Mouse (Mus musculus): Measurements from ENCODE around the gene Msmp.

Msmp gene

DNA sequence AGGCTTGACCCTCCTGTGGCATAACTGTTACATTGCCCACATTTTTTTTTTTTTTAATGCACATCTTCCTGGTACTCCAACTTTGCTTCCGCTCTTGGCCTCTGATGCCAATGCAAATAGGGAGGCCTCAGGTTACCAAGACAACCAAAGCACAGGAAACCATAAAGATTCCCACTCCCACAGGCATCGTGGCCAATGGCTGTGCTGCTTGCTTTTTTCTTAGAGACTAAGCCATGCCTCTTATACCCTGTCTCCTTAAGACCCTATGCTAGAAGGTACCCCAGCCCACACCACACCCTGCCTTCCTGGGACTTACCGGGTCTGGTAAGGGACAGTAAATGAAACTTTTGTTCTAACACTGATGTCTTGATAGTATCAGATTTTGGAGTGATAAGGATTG, 9.2 kb upstream of the Msmp start:
- no peak for DNase-seq (ENCODE audit: low spot score)

DNA sequence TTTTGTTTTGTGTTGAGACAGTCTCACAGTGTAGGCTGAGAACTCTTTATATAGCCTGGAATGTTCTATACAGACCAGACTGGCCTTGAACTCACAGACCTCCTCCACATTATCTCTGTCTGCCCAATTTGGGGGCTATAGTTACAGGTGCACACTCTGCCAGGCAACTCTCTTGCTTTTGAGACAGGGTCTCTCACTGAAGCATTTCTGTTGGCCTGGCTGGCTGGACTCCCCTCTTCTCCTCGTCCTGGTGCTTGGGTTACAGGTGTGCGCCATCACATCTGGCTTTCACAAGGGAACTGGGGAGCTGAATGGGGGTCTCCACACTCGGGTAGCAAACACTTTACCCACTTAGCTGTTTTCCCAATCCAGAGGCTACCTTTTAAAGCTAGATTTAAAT, 7.7 kb upstream of the Msmp start:
- DNase-seq (ENCODE audit: low spot score): no peak

DNA sequence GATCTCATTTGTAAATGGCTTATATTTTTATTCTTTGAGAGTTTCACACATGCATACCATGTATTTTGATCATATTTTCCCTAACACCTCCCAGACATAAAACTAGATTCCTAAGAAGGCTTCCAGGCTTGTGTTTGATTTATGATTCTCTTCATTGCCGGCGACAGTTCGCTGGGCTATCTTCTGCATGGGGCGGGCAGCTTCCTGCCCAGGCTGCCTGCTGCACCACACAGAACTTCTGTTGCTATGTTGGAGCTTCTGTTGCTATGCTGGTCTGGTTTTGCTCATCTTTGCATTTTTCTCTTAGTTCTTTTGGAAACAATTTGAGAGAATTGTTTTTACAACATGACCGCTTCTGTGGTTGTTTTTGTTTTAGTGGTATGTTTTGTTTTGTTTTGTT, 7.2 kb upstream of the Msmp start:
- no peak for DNase-seq (ENCODE audit: low spot score)

DNA sequence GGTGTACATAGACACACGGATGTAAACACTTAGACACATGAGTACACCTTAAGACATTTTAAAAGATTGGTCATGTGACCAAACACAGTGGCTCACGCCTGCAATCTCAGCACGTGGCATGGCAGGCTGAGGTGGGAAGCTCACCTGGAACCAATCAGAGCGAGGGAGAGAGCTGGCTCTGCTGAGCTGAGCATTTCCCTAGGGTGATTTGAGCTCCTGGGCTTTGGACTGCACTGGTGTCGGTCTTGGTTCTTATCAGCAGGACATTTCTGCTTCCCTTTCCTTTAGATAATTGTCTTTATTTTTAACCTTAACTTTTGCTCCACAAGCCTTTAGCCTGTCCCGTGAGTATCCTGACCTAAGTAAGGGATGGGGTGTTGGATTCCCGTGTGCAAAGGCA, 3.4 kb upstream of the Msmp start:
- DNase-seq (ENCODE audit: low spot score): no peak

DNA sequence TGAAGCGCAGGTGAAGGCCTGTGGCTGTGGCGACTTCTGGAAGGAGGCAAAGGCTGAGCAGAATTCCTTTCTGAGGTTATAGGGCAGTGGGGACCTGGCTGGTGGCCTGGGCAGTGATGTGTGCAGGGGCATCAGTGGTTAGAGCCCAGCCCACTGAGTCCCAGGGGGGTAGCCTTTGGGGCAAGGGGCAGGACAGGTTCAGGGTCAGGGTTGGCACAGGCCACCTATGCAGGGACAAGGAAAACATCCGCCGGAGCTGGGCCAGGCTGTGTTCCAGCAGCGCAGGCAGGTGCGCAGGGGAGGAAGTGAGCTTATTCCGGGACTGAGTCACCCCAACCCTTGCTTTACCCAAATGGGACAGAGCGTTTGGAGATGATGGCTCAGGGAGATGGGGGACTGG, 2.1 kb upstream of the Msmp start:
- no peak for DNase-seq (ENCODE audit: low spot score)

DNA sequence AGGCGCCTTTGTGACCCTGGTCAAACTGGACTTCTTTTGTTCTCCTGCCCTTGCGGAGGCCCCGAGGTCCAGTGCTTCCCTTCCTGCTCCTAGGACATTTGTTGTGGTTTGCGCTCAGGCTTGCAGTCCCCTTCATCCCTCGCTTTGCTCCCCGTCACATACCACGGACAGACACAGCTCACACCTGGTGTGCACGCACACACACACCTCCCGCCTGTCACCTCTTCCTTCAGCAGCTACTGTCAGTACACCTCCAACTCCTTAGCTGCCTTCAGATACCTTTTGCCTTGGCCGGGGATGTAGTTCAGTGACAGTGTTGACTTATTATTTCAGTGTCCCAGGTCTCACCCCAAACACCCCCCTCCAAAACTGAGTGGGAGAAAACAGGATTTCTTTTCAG, 1.4 kb upstream of the Msmp start:
- no peak for DNase-seq (ENCODE audit: low spot score)

DNA sequence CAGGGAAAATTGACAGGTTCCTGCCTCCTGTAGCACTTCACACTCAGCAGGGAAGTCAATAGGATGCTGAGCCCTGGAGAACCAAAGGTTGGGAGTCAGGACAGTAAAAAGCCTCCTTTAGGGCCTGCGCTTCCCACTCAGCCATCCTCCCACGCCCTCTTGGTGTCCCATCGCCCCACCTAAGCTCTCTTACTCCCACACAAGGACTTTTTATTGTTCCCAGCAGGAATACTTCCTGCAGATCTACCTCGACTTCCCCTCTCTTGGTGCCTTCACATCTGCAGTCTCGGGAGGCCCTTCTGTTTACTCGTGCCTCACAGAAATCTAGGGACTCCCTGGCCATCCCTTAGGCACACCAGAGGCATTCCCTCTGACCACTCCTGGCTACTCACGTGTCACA, 873 bp downstream of the Msmp start:
- DNase-seq (ENCODE audit: low spot score): no peak

DNA sequence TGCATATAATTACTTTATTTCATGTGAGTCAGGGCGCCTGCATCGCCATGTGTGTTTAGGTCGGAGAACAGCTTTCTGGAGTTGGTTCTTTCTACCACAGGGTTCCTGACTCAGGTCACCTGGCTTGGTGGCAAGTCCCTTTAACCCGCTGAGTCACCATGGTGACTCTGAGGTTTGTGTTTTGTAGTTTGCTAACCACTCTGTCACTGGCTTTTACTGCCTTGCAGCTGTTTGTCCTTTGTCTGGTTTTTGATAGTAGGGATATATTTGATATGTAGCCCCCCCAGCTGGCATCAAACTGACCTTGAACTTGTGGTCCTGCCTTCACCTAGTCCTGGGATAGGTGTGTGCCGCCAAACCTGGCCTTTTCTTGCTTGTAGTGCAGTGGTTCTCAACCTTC, 2.1 kb downstream of the Msmp start:
- no peak for DNase-seq (ENCODE audit: low spot score)

DNA sequence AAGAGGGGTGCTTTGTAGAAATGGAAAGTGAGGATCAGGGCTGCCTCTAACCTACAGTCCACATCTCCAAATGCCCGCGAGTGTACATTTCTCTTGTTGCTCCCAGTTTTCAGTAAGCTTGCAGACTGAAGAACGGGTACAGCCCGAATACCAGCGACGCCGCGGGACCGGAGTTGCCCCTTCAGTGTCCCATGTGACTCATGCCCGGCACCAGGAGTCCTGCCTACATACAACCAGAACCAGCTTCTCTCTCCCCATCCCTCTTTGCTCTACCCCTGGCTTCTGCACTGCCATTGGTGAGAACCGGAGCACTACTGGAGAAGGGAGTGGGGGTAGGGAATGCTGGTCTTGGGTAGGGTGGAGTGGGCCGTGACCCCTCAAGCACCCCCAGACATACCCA, 2.9 kb downstream of the Msmp start:
- no peak for DNase-seq (ENCODE audit: low spot score)

DNA sequence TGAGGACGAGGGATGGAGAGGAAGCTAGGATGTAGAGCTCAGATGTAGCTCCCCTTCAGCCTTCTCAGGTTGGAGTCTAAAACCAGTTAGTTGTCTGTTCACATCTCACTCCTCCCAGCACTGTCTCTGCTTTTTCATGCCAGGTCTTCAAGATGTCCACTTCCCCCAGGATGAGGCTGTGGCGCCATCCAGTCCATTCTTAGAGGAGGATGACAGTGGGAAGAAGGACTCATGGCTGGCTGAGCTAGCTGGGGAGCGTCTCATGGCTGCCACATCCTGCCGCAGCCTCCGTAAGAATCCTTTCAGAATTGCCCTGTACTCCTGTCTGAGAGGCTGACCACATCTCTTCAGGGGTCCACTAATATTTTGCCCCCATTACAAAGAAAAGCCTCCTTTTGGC, 3.6 kb downstream of the Msmp start:
- no peak for DNase-seq (ENCODE audit: low spot score)

DNA sequence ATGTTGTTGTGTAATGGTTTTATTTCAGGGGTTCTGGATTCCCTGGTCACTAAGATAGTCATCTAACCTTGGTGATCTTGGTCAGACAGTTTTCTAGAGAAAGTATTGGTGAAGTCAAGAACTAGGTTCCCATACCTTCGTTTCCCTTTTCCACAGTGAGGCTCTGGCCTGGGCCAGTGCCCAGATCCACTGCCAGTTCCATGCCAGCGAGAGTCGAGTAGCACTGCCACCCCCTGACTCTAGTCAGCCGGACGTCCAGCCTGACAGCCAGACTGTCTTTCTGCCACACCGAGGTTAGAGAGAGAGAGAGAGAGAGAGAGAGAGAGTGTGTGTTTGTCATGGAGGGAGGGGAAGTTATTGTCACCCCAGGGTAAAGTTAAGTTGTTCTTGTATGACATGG, 4.6 kb downstream of the Msmp start:
- DNase-seq (ENCODE audit: low spot score): no peak

DNA sequence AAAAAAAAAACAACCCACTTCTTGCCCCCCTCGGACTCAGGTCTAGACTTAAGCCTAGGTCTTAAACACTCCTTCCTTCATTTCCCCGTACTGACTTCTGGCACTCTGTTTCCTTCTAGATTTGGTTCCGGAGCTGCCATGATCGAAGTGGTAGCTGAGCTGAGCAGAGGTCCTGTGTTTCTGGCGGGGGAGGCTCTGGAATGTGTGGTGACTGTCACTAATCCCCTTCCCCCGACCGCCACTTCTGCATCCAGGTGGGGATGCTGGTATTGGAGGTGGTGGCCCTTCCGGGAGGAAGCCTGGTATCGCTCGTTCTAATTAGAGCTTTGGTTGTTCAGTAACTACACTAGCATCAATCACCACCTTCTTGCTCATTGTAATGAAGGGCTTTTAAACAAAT, 5.0 kb downstream of the Msmp start:
- no peak for DNase-seq (ENCODE audit: low spot score)

DNA sequence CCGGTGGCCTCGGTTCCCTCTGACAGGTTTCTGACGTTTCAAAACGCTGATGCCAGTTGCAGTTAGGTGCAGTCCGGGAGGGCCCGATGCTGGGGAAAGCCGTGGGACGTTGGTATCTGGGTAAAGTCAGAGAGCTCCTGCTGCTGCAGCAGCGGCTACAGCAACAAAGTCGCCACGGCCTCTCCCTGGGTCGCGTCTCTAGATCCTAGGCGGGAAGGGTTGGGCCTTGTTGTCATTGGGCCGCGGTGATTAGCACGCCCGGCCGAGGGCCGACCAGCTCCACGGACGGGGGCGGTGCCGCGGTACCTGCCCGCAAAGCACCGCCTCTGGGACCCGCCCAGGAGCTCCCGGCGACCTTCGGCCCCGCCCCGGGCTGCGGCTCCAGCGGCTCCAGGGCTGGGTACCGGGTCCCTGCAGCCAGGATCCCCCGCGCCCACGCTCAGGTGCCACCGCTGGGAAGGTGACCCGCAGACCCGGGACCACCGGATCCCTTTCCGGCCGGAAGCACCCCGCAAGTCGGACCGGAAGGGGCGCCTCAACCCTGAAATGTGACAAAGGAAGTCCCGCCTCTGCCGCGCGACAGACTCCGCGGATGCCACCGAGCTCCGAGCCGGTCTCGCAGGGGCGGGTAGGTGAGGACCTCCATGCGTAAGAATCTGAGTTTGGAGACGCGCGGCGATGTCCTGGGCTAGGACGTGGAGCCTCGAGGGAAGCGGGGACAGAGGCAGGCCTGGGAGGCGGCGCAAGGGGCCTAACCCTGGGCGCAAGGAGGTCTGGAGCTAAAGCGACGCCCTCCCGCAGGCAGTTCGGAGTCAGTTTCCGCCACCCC, 5.7 kb downstream of the Msmp start, which contains the start of the genes Rgp1 and Gba2:
Rgp1 (plus strand) TSS at position 340 of the 829 bp plus-strand sequence.
Gba2 (minus strand) TSS at position 498 of the 829 bp plus-strand sequence.
- DNase-seq (ENCODE audit: low spot score): peak; percentile 46

DNA sequence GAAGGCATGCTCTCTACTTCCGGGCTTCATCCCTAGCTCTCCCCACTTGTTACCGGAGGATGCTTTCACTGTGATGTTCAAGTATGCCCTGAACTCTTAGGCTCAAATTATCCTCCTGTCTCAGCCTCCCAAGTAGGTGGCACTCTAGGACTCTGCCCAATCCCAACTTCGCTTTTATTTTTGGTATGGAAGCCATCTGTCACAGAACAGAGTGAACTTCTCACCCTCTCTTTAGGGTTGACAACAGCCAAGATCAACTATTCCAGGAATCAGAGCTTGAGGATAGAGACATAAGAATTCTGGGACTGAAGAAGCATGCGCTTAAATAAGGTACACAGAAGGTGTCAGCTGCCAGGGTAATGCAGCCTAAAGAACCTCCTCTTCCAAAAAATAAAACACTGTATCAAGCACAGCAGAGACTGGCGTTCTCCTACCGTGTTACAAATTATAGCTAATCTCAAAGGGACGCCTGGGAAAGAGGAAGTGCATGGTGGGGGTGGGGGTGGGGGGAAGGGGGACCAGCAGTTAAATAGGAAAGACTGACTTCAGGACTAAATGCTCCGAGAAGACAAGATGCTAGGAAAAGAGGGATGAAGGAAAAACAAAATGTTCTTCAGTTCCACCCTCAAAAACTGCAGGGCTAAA, 6.9 kb downstream of the Msmp start:
- DNase-seq (ENCODE audit: low spot score): no peak

DNA sequence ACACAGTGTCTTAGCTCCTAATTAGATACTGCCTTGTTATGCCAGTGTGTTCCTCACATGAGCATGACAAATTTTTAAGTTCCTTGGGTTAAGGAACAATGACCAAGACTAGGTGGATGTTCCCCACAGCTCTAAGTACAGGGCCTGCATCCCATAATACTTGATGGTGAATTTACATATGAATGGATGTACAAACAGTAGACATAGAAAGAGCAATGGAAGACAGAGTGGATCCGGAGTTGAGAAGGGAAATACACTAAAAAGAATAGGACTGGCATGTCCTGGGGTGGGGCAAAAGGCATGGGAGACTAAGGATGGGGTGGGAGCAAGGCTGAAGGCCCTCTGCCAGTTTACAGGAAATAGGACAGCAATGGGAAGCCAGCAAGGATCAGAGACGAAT, 8.9 kb downstream of the Msmp start:
- no peak for DNase-seq (ENCODE audit: low spot score)

DNA sequence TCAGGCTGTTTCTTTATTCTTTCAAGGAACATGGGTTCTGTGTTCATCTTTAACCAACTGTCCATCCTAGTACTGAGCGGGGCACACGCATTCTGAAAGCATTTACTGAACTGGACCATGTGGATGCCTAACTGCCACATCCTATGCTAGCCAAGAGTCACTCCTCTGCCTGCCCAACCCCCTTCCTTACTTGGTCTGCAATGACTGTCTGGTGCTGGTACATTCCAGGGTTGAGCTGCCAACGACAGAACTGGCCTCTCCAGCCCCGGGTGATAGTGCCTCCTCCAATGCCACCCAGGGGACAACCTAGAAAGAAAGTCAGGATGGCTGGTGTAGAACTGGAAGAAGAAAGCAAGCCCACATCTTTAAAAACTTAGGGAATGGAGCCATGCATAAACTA, 10.7 kb downstream of the Msmp start:
- DNase-seq (ENCODE audit: low spot score): no peak

DNA sequence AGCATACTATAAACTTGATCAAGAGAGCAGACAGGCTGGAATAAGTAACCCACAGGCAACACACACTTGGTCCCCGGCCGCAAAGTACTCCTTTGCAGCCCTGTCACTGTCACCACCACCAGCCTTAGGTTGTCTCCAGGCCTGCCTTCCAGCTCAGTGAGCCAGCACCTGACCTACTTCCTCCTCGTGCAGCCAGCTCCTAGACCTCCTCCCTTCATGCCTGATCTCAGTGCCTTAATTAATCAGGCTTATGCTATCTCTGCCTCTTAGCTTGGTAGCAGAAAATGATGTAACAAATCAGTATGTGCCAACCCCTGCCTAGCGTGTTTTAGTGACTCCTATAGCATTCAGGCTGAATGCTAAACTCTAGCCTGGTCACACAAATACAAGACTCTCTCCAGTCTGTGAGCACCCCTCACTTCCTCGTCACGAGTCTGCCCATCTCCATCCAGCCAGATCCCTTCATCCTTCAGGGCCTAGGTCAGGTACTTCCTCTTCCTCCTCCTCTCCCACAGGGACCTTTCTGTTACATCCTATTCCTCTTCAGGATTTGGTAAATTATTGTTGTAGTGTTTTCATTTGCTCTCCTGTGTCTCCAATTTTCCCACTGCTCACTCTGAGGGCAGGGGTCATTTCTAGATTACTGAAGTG, 12.8 kb downstream of the Msmp start:
- DNase-seq (ENCODE audit: low spot score): no peak

DNA sequence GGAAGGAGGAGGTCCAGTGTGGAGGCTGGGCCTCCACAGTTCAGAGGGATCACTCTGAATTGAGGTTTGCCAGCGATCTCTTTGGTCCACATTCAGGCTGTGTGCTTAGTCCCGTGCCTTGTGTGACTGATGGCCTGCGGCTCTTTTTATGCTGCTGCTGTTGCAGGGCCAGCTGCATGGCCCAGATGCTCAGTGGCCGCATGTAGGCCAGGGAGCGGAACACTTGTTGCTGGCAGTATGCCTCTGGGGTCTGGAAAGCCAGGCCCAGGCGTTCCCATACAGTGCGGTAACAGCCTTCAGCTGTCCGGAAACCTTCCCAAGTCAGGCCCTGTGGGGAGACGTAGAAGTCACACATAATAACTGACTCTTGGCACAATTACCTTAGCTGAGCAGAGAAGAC, 17.2 kb downstream of the Msmp start:
- DNase-seq (ENCODE audit: low spot score): no peak

DNA sequence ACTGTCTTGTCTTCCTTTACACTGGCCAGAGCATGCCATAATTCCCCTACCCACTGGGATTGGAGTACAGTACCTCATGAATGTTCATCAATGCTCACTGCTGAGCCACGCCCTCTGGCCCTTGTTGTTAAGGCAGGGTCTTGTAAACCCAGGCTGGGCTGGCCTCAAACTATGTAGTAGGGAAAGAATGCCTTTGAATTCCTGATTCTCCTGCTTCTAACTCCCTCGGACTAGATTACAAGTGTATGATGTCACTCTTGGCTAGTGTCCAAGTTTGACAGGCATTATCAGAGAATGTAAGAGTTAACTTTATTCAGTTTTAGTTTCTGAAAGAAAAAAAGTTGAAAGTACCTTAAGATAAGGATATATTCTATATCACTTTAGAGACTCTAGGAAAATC, 20.1 kb downstream of the Msmp start:
- DNase-seq (ENCODE audit: low spot score): no peak

DNA sequence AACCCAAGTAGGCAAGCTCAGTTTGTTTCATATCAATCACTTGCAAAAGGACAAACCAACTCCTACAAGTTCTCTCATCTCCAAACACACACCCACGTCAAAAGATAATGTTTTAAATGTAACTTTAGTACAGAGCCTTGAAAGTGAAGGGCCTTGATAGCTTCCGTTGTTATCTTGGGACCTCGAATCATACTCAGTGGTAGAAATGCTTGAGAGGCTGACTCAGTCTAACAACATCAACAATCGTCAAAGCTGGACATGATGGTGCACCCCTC, 20.8 kb downstream of the Msmp start:
- DNase-seq (ENCODE audit: low spot score): no peak

DNA sequence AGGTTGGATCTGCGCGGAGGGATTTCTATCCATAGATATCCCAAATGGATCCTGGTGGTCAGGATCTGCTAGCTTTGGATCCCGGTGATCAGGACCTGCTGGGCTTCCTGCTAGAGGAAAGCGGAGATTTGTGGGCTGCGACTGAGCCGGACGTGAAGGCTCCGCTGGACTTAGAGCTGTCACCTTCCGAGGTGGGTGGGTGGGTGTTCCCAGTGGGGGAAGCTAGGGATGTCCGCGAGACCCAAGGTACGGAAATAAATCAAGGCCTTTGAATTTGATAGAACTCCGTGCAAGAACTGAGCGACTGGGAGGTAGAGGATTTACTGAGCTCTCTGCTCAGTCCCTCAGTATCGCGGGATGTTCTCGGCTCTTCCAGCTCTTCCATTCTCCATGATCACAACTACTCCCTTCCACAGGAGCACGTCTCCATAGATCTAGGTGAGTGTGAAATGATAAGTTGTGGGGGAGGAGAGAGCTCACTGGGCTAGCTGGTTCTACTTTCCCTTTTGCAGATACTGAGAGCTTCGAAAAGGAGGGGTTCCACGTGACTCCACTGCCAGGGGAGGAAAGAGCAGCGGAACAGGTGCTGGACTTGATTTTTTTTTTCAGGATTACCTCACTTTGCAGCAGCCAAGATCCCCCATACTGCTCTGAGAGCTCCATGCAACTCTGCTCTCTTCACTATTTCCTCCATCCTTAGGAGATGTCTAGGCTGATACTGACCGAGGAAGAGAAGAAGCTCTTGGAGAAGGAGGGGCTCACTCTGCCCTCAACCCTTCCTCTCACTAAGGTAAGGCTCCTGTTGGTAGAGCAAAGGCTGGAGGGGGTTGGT, 21.3 kb downstream of the Msmp start:
- no peak for DNase-seq (ENCODE audit: low spot score)

DNA sequence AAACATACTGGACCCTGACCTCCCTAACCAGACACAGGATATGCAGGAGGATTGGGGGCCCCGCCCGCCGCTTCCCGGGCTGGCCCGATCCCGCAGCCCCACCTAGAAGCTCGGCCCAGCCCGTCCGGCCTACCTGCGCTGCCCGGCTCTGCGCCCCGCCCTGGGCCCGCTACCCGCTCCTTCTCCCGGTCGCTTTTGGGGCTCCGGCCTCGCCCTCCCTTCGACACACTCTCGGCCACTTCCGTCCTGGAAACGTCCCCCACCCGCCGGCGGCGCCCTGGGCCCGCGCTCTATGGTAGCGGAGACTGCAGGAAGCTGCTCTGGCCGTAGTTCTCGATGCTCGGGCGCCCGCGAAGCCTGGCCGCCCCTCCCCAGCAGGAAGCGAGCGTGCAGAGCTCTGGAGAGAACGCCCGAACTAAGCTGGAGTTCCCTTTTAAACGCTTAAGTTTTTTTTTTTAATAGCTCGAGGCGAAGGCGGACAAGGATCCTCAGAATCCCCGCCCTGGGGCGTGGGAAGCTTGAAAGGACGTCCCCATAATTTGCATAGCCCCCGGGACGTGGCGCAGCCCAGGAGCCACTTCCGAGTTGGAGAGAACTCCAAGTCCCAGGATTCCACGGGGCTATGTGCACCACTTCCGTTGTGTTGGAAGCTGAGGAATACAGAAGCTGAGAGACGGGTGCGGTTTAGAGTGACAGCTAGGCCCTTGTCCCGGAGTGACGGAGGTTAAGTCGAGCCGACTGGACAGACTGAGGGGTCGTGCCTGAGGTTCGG, 22.1 kb downstream of the Msmp start, which contains the start of the genes Creb3 and Tln1:
Creb3 (plus strand) TSS at position 336 of the 772 bp plus-strand sequence.
Tln1 (minus strand) TSS at position 695 of the 772 bp plus-strand sequence.
- peak; percentile 64 for DNase-seq (ENCODE audit: low spot score)

All from urinary bladder, postnatal 10 days (tissue).